Mouse (Mus musculus) inflammation-experienced regulatory T-cells (primary cell): ENCODE results near the gene Yju2. TPM values are rescaled to one million over a fixed set of nuclear protein-coding genes. Genes with fewer than 3 reads are reported as not detected.

Source experiments
- polyA plus RNA-seq, 2 experiments: library from polyadenylated mRNA; unstranded; fragments of 100-300 nt; shearing (Covaris generic); gene quantifications; one replicate each; pipeline ENCODE4 v1.2.1; 2017

Yju2 gene
- polyA plus RNA-seq: 10 to 100 TPM; 30.7 to 34.7 TPM

DNA sequence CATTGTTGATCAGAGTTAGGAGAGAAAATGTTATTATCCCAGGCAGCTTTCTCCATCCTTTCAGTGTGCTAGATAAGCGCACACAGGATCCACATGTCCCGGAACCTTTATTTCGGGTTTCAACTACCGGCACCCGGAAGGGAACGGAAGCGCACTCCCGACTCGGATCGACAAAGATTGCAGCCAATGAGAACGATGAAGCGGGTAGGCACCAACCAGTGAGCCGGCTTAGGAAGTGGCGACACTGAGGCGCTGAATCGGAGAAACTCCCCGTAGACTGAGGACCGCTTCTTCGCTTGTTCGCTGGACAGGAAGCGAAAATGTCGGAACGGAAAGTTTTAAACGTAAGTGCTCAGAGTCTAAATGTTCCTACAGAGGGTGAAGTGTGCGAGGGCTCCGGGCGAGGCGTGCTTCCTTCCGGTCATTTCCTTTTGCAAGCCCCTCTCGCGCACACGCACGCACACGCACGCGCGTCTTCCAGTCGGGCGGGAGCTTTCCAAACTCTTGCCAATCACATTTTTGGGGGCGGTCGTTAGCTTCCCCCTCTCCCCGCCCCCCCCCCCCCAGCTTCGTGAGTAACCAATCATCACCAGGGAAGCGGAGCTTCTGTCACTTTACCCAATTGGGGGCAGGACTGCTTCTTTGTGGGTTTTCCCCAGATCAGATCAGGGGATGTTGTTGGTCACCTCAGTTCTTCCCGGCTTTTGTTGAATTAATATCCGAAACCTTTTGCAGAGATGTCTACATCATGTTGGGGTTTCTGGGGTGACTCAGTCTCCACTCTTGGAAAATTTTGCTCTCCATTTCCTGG, at the start of gene Yju2:
Gene Yju2 (plus strand): TSS at position 182 of the 811 bp plus-strand sequence.

DNA sequence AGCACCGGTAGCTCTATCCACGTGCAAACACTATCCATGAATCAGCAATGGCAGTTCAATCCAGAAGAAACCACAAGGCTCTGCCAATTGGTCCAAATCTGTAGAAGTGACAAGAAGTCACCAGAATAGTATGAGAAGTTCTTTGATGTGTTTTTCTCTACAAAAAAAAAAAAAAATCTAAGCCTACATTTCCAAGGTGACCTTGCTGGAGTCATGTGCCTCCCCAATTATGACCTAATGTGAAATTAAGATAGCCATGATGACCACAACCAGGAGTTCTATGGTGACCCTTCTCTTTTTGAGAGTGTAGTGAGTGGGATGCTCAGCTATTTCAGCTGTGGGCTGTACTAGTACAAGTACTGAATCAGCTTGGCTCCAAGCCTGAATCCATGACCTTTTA, 9.5 kb upstream of the Yju2 start, which contains the start of gene Zfp119b:
Gene Zfp119b (minus strand): TSS at position 101 of the 400 bp plus-strand sequence.

GRCm38 (mm10) chr17:55952447-55953027, 6.4 kb upstream of the Yju2 start, which contains the start of gene Ebi3:
TSS of gene Ebi3 (plus strand) at chr17:55952640.

DNA sequence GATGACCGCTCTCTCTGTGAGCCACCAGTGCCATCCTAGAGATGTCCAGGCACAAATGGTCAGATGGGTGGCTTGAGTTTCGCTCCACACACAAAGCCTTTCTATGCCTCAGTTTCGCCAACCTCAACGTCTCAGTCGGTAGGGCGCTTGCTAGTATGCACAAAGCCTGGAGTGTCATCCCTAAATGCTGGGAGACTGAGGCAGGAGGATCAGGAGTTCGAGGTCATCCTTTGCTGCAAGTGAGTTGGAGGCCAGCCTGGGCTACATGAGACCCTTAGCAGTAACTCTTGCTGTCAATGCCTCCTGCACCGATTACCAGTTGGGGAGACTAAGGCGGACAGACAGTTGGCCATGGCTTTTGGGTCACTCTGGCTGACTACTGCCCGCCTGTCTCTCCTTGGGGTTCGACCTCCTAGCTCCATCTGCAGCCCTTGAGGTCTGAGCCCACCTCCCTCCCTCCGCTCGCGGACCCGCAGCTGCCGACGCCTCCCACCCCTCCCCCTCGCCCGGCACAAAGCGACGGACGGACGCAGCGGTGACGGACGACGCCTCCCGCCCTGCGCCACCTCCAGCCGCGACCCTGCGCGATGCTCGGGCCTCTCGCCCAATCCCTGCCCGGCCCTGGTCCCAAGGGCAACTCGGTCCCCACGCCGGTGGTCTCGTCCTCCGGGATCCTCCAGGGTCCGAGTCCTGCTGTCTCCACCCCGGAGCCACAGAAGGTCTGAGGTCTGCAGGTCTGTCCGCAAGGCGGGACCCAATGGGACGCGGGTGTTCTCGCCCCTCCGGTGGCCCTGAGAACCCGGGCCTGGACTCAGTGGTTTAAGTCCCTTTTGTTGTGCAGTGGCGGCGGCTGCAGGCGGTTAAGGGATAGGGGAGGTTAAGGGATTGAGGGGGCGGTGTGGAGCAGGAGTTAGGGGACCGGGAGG, 11.3 kb downstream of the Yju2 start, which contains the start of gene Shd:
Gene Shd (plus strand): TSS at position 502 of the 926 bp plus-strand sequence.

DNA sequence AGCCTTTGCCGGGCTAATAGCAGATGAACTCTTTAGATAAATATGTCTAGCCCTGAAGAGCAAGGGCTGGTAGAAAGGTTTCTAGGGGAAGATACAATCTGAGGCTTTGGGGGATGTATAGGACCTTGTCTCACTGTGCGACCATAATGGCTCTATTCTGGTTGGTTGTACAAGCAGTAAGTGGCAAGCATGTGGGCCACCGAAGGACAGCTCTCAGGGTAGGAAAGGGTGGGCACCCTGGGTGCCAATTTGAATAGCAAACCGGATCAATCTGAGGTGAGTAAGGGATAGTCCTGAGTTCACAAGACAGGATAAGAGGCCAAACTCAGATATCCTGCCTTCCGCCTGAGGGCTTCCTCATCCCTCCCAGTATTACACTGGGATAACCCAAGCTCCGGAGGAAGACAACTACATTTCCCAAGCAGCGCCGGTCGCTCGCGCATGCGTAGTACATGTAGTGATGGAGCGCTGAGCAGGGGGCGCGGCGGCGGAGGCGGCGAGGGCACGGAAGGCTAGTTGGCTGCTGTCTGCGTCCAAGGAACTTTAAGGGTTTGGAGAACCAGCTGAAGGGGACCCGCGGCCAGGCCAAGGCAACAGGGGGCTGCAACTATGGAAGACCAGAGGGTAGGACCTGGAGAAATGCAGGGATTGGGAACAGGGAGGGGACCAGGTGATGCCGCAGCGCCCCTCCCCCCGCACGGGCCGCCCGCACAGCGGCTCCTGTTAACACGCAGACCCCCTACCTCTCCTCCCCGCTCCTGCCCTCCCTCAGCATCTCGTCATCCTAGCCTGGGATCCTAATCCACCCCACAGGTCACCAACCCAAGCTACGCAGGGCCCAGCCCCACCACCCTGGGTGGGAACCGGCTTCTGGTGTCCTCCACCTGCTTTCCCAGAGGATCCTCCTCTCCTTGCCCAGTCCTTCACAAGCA, 27.4 kb downstream of the Yju2 start, which contains the start of gene Fsd1:
Gene Fsd1 (plus strand): TSS at position 480 of the 932 bp plus-strand sequence.

DNA sequence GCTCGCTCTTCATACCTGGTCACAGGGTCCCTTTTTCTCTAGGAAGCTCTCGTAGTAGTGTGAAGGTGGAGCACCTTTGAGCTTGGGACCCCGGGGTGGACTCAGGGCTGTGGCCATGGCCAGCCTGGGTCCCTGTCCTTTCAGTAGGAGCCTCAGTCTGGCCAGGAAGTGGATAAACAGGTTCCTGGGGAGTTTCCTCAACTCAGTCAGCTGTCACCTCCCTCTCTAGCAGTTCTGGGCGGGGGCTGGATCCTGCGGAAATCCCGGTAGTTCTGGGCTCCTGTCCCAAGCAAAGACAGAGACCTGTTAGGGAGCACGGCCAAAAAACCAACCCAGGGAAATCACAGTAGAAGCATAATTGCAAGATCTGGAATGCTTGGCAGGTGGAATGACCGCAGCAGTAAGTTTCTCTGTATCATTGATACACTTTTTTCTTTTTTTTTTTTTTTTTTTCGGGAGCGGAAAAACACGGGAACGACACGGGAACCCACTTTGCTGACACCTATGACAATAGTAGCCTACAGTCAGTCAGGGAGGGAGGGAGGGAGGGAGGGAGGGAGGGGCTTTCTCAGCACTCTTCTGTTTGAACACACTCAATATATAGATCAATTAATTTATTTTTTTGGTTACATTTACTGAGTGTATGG, 46.6 kb downstream of the Yju2 start, which contains the start of the genes Stap2 and Mpnd:
Gene Stap2 (minus strand): TSS at position 170 of the 647 bp plus-strand sequence.
Gene Mpnd (plus strand): TSS at position 297 of the 647 bp plus-strand sequence.

Other genes starting within 250 kb of the Yju2 start
- 10 to 100 TPM; 13.5 to 16.8 TPM for gene Pot1b, start 246.5 kb upstream of the Yju2 start, polyA plus RNA-seq
- gene Adgre4, start 209.1 kb upstream of the Yju2 start, polyA plus RNA-seq: 1 to 10 TPM in 1 of 2 experiments, under 1 TPM in 1; 0.07 to 3.4 TPM
- gene Zfp119a, start 80.2 kb upstream of the Yju2 start, polyA plus RNA-seq: 10 to 100 TPM; 16.1 to 19.4 TPM
- gene Zfp959, start 67.0 kb upstream of the Yju2 start, polyA plus RNA-seq: 10 to 100 TPM; 25.2 to 34.0 TPM
- gene Zfp119b, start 9.6 kb upstream of the Yju2 start, polyA plus RNA-seq: 10 to 100 TPM; 10.5 to 15.5 TPM
- gene Ebi3, start 6.5 kb upstream of the Yju2 start, polyA plus RNA-seq: 10 to 100 TPM; 26.7 to 76.0 TPM
- 1 to 10 TPM in 1 of 2 experiments, under 1 TPM in 1; 0.29 to 1.8 TPM for gene Shd, start 11.4 kb downstream of the Yju2 start, polyA plus RNA-seq
- gene Fsd1, start 27.4 kb downstream of the Yju2 start, polyA plus RNA-seq: 1 to 10 TPM; 2.4 to 4.9 TPM
- gene Stap2, start 46.5 kb downstream of the Yju2 start, polyA plus RNA-seq: 1 to 10 TPM in 1 of 2 experiments, under 1 TPM in 1; 0.48 to 1.7 TPM
- 100 to 1,000 TPM; 114 to 185 TPM for gene Mpnd, start 46.6 kb downstream of the Yju2 start, polyA plus RNA-seq
- gene Sh3gl1, start 77.5 kb downstream of the Yju2 start, polyA plus RNA-seq: 100 to 1,000 TPM; 167 to 234 TPM
- 1 to 10 TPM; 2.9 to 3.2 TPM for gene Chaf1a, start 81.3 kb downstream of the Yju2 start, polyA plus RNA-seq
- gene Ubxn6, start 115.9 kb downstream of the Yju2 start, polyA plus RNA-seq: 10 to 100 TPM; 65.6 to 85.6 TPM
- 100 to 1,000 TPM; 137 to 167 TPM for gene Hdgfl2, start 120.5 kb downstream of the Yju2 start, polyA plus RNA-seq
- gene Plin4, start 150.7 kb downstream of the Yju2 start, polyA plus RNA-seq: not detected
- not detected for gene Plin5, start 158.5 kb downstream of the Yju2 start, polyA plus RNA-seq
- gene Lrg1, start 162.9 kb downstream of the Yju2 start, polyA plus RNA-seq: under 1 TPM; 0.20 to 0.29 TPM
- gene Sema6b, start 181.2 kb downstream of the Yju2 start, polyA plus RNA-seq: under 1 TPM; 0.20 to 0.59 TPM
- gene Tnfaip8l1, start 203.4 kb downstream of the Yju2 start, polyA plus RNA-seq: 10 to 100 TPM; 28.7 to 32.9 TPM
- gene Mydgf, start 224.8 kb downstream of the Yju2 start, polyA plus RNA-seq: 10 to 100 TPM; 53.0 to 57.5 TPM